Mouse (Mus musculus) lung, adult 2 months (tissue): ENCODE measurements at regions not wholly inside any gene's neighbourhood (a gene's known extent, or its start where the extent isn't known, plus 50 kb on each side); places are given as distances from the start of the nearest gene placed in this dataset.

Experiments
- DNase-seq: peaks from one replicate; pipeline ENCODE4 v3.0.0; 2022
- H3K4me1 ChIP-seq: fragments of 200-500 bp; 2 replicates; pipeline ENCODE4 v1.6.1; 2011; ENCODE audit warnings: low read length; ENCODE audit not compliant: control insufficient read depth, insufficient read depth
- H3K4me3 ChIP-seq: fragments of 200-500 bp; replicated peaks from 2 replicates; pipeline ENCODE3; 2011; ENCODE audit warnings: low read depth, mild to moderate bottlenecking, control low read depth, low read length; ENCODE audit errors: extremely low read depth
- CTCF ChIP-seq: fragments of 200-500 bp; IDR thresholded peaks from 2 replicates; pipeline ENCODE4 v1.5.1; 2011; ENCODE audit warnings: mild to moderate bottlenecking, low read length, control low read depth; ENCODE audit not compliant: insufficient read depth
- POLR2A ChIP-seq: fragments of 200-500 bp; IDR thresholded peaks from 2 replicates; pipeline ENCODE4 v1.6.1; 2011; ENCODE audit warnings: low read depth, mild to moderate bottlenecking, control low read depth, low read length, borderline replicate concordance; ENCODE audit errors: extremely low read depth
- WGBS: fragments of 180-500 bp; shearing (Covaris S2); methylation state at CpG from one replicate; pipeline ENCODE4 v1.1.7; 2018; 5-methylcytosine and 5-hydroxymethylcytosine counted together

DNA sequence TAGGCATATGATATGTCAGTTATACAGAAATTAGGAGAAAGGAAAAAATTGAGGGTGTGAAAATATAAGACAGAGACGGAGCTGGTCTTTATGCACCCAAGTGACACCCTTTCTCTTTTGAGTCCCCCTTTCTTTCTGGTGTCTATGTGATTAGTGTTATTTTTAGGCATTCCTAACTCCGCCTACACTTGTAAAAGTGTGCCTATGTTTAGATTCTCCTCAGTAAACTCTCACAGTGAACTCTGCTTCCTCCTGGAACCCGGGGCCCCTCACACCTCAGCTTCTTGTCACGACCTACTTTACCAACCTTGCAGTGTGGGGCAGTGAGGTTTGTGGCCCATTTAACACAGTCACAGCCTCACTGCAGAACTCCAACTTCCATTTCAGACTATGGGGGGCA is 88.0 kb downstream of the Hs3st3b1 start:
- 40% methylated on average over 4 of the region's 4 CpGs for WGBS
- TF ChIP-seq CTCF (no peak), POLR2A (no peak)
- DNase-seq: no peak
- no peak overlapping the region for H3K4me3 ChIP-seq
- H3K4me1 ChIP-seq: no peaks in the 10 kb centered on the region

DNA sequence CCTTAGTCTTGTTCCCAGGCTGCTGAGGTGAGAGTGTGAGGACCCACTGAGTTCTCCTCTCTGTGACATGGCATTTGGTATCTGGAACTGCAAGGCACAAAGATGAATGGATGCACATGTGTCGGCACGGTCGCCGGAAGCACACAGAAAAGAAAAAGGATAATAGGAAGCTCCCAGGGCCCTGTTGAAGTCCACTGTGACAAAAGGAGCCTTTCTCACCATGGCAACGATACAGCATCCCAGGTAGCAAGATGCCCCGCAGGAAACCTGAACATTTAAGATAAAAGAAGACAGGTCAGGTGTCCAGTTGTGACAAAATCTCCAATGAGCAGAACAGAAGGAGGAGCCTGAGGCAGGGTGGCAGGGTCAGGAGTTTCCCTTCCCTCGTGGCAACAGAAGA is 87.5 kb downstream of the Hs3st3b1 start:
- Histone ChIP-seq H3K4me1 (no peaks in the 10 kb centered on the region), H3K4me3 (no peak overlapping the region)
- 66% methylated on average over 7 of the region's 7 CpGs for WGBS
- TF ChIP-seq CTCF (no peak), POLR2A (no peak)
- DNase-seq: no peak
